ENCODE assay signal across 9 mouse cellular contexts in genomic region chr19:8943047-8943446, GRCm38 (mm10). TPM values are rescaled to one million over a fixed set of nuclear protein-coding genes. Genes with fewer than 3 reads are reported as not detected.
DNase-seq lines count a peak whose midpoint lies in the region; ATAC-seq and TF ChIP-seq lines count a peak whose summit lies in the region.
"Had no signal": no experiment of that assay in that cellular context is flagged by ENCODE, and none has a peak within 500 bp of the region (broad histone marks: within the 10 kb centered on the region; RNA-seq: fewer than 3 reads in every experiment).

No protein-coding gene starts in this region.

- H3K79me2 ChIP-seq in MEL (ENCODE audit: control insufficient read depth, insufficient read depth, low read length, poor library complexity), result peaks cover 38% of the 10 kb centered on the region

- H3K9me3 ChIP-seq in heart, postnatal 0 days (replicated peaks; ENCODE audit: control insufficient read depth, low read length), result no peaks in the 10 kb centered on the region
- H3K9me3 ChIP-seq in MEL (replicated peaks; ENCODE audit: insufficient read depth, low read length), result no peaks in the 10 kb centered on the region
- no peaks in the 10 kb centered on the region for H3K9me3 ChIP-seq in hindbrain, embryonic 11.5 days (ENCODE audit: control insufficient read depth, low read length)
- no peaks in the 10 kb centered on the region for H3K9me3 ChIP-seq in midbrain, embryonic 11.5 days (ENCODE audit: control insufficient read depth, low read length)

- no peak for TF ChIP-seq CTCF in heart, postnatal 0 days (IDR thresholded peaks at IDR 0.05; ENCODE audit: low read depth)
- TF ChIP-seq CTCF in MEL (IDR thresholded peaks at IDR 0.05 in 2 of 3, conservative IDR thresholded peaks at IDR 0.05 in 1 of 3; ENCODE audit: control insufficient read depth in 1 of 3, insufficient read depth in 1 of 3, low read depth in 2 of 3, low read length in 3 of 3, poor library complexity in 1 of 3, severe bottlenecking in 1 of 3), result no peak

- DNase-seq in heart, postnatal 0 days (ENCODE audit: low spot score), result no peak
- no peak for DNase-seq in heart, adult 8-10 months (ENCODE audit: low spot score)
- peak; percentile 43 for DNase-seq in MEL (ENCODE audit: low read depth, low spot score)
- DNase-seq in hindbrain, embryonic 11.5 days (ENCODE audit: low spot score), result no peak
- peak; percentile 82 for DNase-seq in midbrain, embryonic 11.5 days (ENCODE audit: low spot score, missing footprints)
- no peak for DNase-seq in urinary bladder, postnatal 4 days (ENCODE audit: low spot score in 2 of 2)
- DNase-seq in frontal cortex, postnatal 10 days (ENCODE audit: low spot score in 2 of 2), result no peak
- DNase-seq in thymus, postnatal 14 days, result no peak
- DNase-seq: spleen, adult 18-20 months had no signal

- TF ChIP-seq EP300 in heart, postnatal 0 days (IDR thresholded peaks at IDR 0.05; ENCODE audit: low read depth), result no peak
- TF ChIP-seq EP300 in MEL (IDR thresholded peaks at IDR 0.05; ENCODE audit: low read depth in 1 of 2, low read length in 2 of 2), result no peak

- peaks cover 39% of the 10 kb centered on the region for H3K36me3 ChIP-seq in heart, postnatal 0 days (replicated peaks; ENCODE audit: control insufficient read depth, insufficient read depth, low read length)
- H3K36me3 ChIP-seq in MEL (ENCODE audit: control insufficient read depth in 1 of 2, insufficient read depth in 2 of 2, low read length in 2 of 2), result peaks cover 14 to 45% of the 10 kb centered on the region in 2 experiments
- H3K36me3 ChIP-seq in hindbrain, embryonic 11.5 days (ENCODE audit: control insufficient read depth, insufficient read depth, low read length), result peaks cover 13% of the 10 kb centered on the region
- H3K36me3 ChIP-seq in midbrain, embryonic 11.5 days (ENCODE audit: control insufficient read depth, insufficient read depth, low read length), result peaks cover 19% of the 10 kb centered on the region

- H3K27me3 ChIP-seq in heart, postnatal 0 days (ENCODE audit: control insufficient read depth, insufficient read depth, low read length), result no peaks in the 10 kb centered on the region
- H3K27me3 ChIP-seq in MEL (ENCODE audit: control insufficient read depth in 1 of 2, insufficient read depth in 2 of 2, low read length in 2 of 2), result no peaks in the 10 kb centered on the region
- H3K27me3 ChIP-seq in hindbrain, embryonic 11.5 days (ENCODE audit: control insufficient read depth, insufficient read depth, low read length), result no peaks in the 10 kb centered on the region
- no peaks in the 10 kb centered on the region for H3K27me3 ChIP-seq in midbrain, embryonic 11.5 days (ENCODE audit: control insufficient read depth, insufficient read depth, low read length)

- H3K4me3 ChIP-seq in heart, postnatal 0 days (ENCODE audit: low read depth, low read length), result peak overlapping the region; percentile 68
- H3K4me3 ChIP-seq in MEL (ENCODE audit: control insufficient read depth in 1 of 2, insufficient read depth in 1 of 2, low read depth in 2 of 2, low read length in 2 of 2), result peak overlapping the region; percentile 85 to 99
- peak overlapping the region; percentile 97 for H3K4me3 ChIP-seq in hindbrain, embryonic 11.5 days (ENCODE audit: low read depth, low read length)
- H3K4me3 ChIP-seq in midbrain, embryonic 11.5 days (ENCODE audit: low read depth, low read length), result peak overlapping the region; percentile 98

- peak overlapping the region; percentile 97 for H3K27ac ChIP-seq in heart, postnatal 0 days (ENCODE audit: low read depth)
- peak overlapping the region; percentile 92 for H3K27ac ChIP-seq in MEL (ENCODE audit: control insufficient read depth, low read depth, low read length)
- no peak overlapping the region for H3K27ac ChIP-seq in hindbrain, embryonic 11.5 days (ENCODE audit: low read depth, low read length)
- H3K27ac ChIP-seq in midbrain, embryonic 11.5 days (ENCODE audit: low read depth, low read length), result no peak overlapping the region

- H3K4me1 ChIP-seq in heart, postnatal 0 days (ENCODE audit: control insufficient read depth, insufficient read depth), result peaks cover 20% of the 10 kb centered on the region; the same call in 1 of the 2 replicates
- H3K4me1 ChIP-seq in MEL (ENCODE audit: control insufficient read depth in 1 of 2, insufficient read depth in 2 of 2, low read length in 2 of 2), result peaks cover 11 to 36% of the 10 kb centered on the region in 2 experiments
- peaks cover 13% of the 10 kb centered on the region for H3K4me1 ChIP-seq in hindbrain, embryonic 11.5 days (replicated peaks; ENCODE audit: control insufficient read depth, insufficient read depth, low read length)
- H3K4me1 ChIP-seq in midbrain, embryonic 11.5 days (ENCODE audit: control insufficient read depth, insufficient read depth, low read length), result peaks cover 15% of the 10 kb centered on the region

- TF ChIP-seq RAD21 in MEL (IDR thresholded peaks at IDR 0.05; ENCODE audit: low read depth, low read length), result no peak

- peak overlapping the region; percentile 94 for H3K9ac ChIP-seq in heart, postnatal 0 days (replicated peaks; ENCODE audit: low read depth, low read length)
- H3K9ac ChIP-seq in MEL (ENCODE audit: control insufficient read depth, low read depth, low read length, poor library complexity, severe bottlenecking), result peak overlapping the region; percentile 92
- peak overlapping the region; percentile 100 for H3K9ac ChIP-seq in hindbrain, embryonic 11.5 days (ENCODE audit: low read depth, low read length)
- peak overlapping the region; percentile 95 for H3K9ac ChIP-seq in midbrain, embryonic 11.5 days (ENCODE audit: low read length)

- no peak for ATAC-seq in heart, postnatal 0 days (ENCODE audit: insufficient read depth, low read depth)
- no peak for ATAC-seq in hindbrain, embryonic 11.5 days (ENCODE audit: low FRiP score)
- ATAC-seq in midbrain, embryonic 11.5 days (ENCODE audit: low FRiP score), result no peak

- 61% methylated on average over 2 of the region's 2 CpGs for WGBS in heart, postnatal 0 days
- 83% methylated on average over 2 of the region's 2 CpGs for WGBS in hindbrain, embryonic 11.5 days
- WGBS in midbrain, embryonic 11.5 days, result 79% methylated on average over 2 of the region's 2 CpGs

- H3K4me2 ChIP-seq in heart, postnatal 0 days (ENCODE audit: low read depth, low read length), result peak overlapping the region; percentile 68
- H3K4me2 ChIP-seq in hindbrain, embryonic 11.5 days (replicated peaks; ENCODE audit: low read depth, low read length), result peak overlapping the region; percentile 64
- peak overlapping the region; percentile 73 for H3K4me2 ChIP-seq in midbrain, embryonic 11.5 days

- no peak for TF ChIP-seq POLR2A in MEL (IDR thresholded peaks at IDR 0.05; ENCODE audit: control insufficient read depth in 1 of 2, insufficient read depth in 1 of 2, low read depth in 1 of 2, low read length in 2 of 2, poor library complexity in 1 of 2)

RNA-seq across cellular contexts. Expression of gene Mta2, which starts 1.4 kb away (rescaled TPM):
- 55.1 and 57.9 TPM in 2 replicates for total RNA-seq in heart, postnatal 0 days (2014; rRNA removed; ENCODE audit: low replicate concordance)
- 47.6 and 51.5 TPM in 2 replicates for polyA plus RNA-seq in heart, postnatal 0 days (2015; fragmentation: Nextera tagmentation; extraction: Ambion mirVana)
- 10 to 100 TPM; 28.2 to 33.7 (median 30.4) TPM for total RNA-seq in heart, adult 8-10 months (2022)
- total RNA-seq in MEL (2012; rRNA removed), result 150 and 171 TPM in 2 replicates
- polyA plus RNA-seq in MEL (2012; ENCODE audit: insufficient read depth in 1 of 2, insufficient read length in 2 of 2, low read depth in 1 of 2, low replicate concordance in 2 of 2, missing spikeins in 1 of 2), result 100 to 1,000 TPM; 116 to 167 TPM
- polyA plus RNA-seq in hindbrain, embryonic 11.5 days (2014; fragmentation: Nextera tagmentation; extraction: Ambion mirVana), result 45.6 and 52.3 TPM in 2 replicates
- 50.9 and 56.0 TPM in 2 replicates for polyA plus RNA-seq in midbrain, embryonic 11.5 days (2014; fragmentation: Nextera tagmentation; extraction: Ambion mirVana)

RNA-seq across cellular contexts. Expression of gene Tut1, which starts 10.6 kb away (rescaled TPM):
- total RNA-seq in heart, postnatal 0 days (2014; rRNA removed; ENCODE audit: low replicate concordance), result 9.8 and 18.0 TPM in 2 replicates
- polyA plus RNA-seq in heart, postnatal 0 days (2015; fragmentation: Nextera tagmentation; extraction: Ambion mirVana), result 8.2 and 10.4 TPM in 2 replicates
- 10 to 100 TPM in 1 of 4 experiments, 1 to 10 TPM in 3; 8.1 to 10.3 (median 8.6) TPM for total RNA-seq in heart, adult 8-10 months (2022)
- total RNA-seq in MEL (2012; rRNA removed), result 54.6 and 54.9 TPM in 2 replicates
- polyA plus RNA-seq in MEL (2012; ENCODE audit: insufficient read depth in 1 of 2, insufficient read length in 2 of 2, low read depth in 1 of 2, low replicate concordance in 2 of 2, missing spikeins in 1 of 2), result 10 to 100 TPM in 1 of 2 experiments, not detected in 1; 68.2 TPM
- 23.7 and 27.8 TPM in 2 replicates for polyA plus RNA-seq in hindbrain, embryonic 11.5 days (2014; fragmentation: Nextera tagmentation; extraction: Ambion mirVana)
- 23.5 and 28.4 TPM in 2 replicates for polyA plus RNA-seq in midbrain, embryonic 11.5 days (2014; fragmentation: Nextera tagmentation; extraction: Ambion mirVana)

RNA-seq across cellular contexts. Expression of gene Eml3, which starts 13.7 kb away (rescaled TPM):
- total RNA-seq in heart, postnatal 0 days (2014; rRNA removed; ENCODE audit: low replicate concordance), result 6.7 and 21.0 TPM in 2 replicates
- polyA plus RNA-seq in heart, postnatal 0 days (2015; fragmentation: Nextera tagmentation; extraction: Ambion mirVana), result 9.6 and 10.1 TPM in 2 replicates
- total RNA-seq in heart, adult 8-10 months (2022), result 1 to 10 TPM; 7.2 to 9.1 (median 7.5) TPM
- total RNA-seq in MEL (2012; rRNA removed), result 13.0 and 16.6 TPM in 2 replicates
- 10 to 100 TPM in 1 of 2 experiments, not detected in 1; 23.4 TPM for polyA plus RNA-seq in MEL (2012; ENCODE audit: insufficient read depth in 1 of 2, insufficient read length in 2 of 2, low read depth in 1 of 2, low replicate concordance in 2 of 2, missing spikeins in 1 of 2)
- polyA plus RNA-seq in hindbrain, embryonic 11.5 days (2014; fragmentation: Nextera tagmentation; extraction: Ambion mirVana), result 6.5 and 7.8 TPM in 2 replicates
- polyA plus RNA-seq in midbrain, embryonic 11.5 days (2014; fragmentation: Nextera tagmentation; extraction: Ambion mirVana), result 5.8 and 8.2 TPM in 2 replicates

RNA-seq across cellular contexts. Expression of gene Rom1, which starts 13.9 kb away (rescaled TPM):
- total RNA-seq in heart, postnatal 0 days (2014; rRNA removed; ENCODE audit: low replicate concordance), result 1.5 and 10.2 TPM in 2 replicates
- 3.2 TPM in 2 replicates for polyA plus RNA-seq in heart, postnatal 0 days (2015; fragmentation: Nextera tagmentation; extraction: Ambion mirVana)
- total RNA-seq in heart, adult 8-10 months (2022), result 10 to 100 TPM; 22.0 to 37.5 (median 28.1) TPM
- 1.6 and 4.1 TPM in 2 replicates for total RNA-seq in MEL (2012; rRNA removed)
- 1 to 10 TPM in 1 of 2 experiments, not detected in 1; 3.1 TPM for polyA plus RNA-seq in MEL (2012; ENCODE audit: insufficient read depth in 1 of 2, insufficient read length in 2 of 2, low read depth in 1 of 2, low replicate concordance in 2 of 2, missing spikeins in 1 of 2)
- 1.0 and 1.1 TPM in 2 replicates for polyA plus RNA-seq in hindbrain, embryonic 11.5 days (2014; fragmentation: Nextera tagmentation; extraction: Ambion mirVana)
- 1.4 and 2.3 TPM in 2 replicates for polyA plus RNA-seq in midbrain, embryonic 11.5 days (2014; fragmentation: Nextera tagmentation; extraction: Ambion mirVana)

RNA-seq across cellular contexts. Expression of gene B3gat3, which starts 22.9 kb away (rescaled TPM):
- 41.5 and 54.2 TPM in 2 replicates for total RNA-seq in heart, postnatal 0 days (2014; rRNA removed; ENCODE audit: low replicate concordance)
- 26.8 and 29.1 TPM in 2 replicates for polyA plus RNA-seq in heart, postnatal 0 days (2015; fragmentation: Nextera tagmentation; extraction: Ambion mirVana)
- total RNA-seq in heart, adult 8-10 months (2022), result 10 to 100 TPM; 39.3 to 41.5 (median 40.6) TPM
- 21.0 and 26.2 TPM in 2 replicates for total RNA-seq in MEL (2012; rRNA removed)
- 10 to 100 TPM in 1 of 2 experiments, not detected in 1; 35.4 TPM for polyA plus RNA-seq in MEL (2012; ENCODE audit: insufficient read depth in 1 of 2, insufficient read length in 2 of 2, low read depth in 1 of 2, low replicate concordance in 2 of 2, missing spikeins in 1 of 2)
- 43.5 and 45.8 TPM in 2 replicates for polyA plus RNA-seq in hindbrain, embryonic 11.5 days (2014; fragmentation: Nextera tagmentation; extraction: Ambion mirVana)
- polyA plus RNA-seq in midbrain, embryonic 11.5 days (2014; fragmentation: Nextera tagmentation; extraction: Ambion mirVana), result 42.1 and 46.0 TPM in 2 replicates

Comparison
In these comparisons a context has a peak if more than half of its experiments do, and no peak if none do; other contexts are left out.
1. DNase-seq: peak in MEL (single experiment) and midbrain, embryonic 11.5 days (single experiment); none in heart, postnatal 0 days (single experiment), heart, adult 8-10 months (single experiment), hindbrain, embryonic 11.5 days (single experiment), urinary bladder, postnatal 4 days (0 of 2), frontal cortex, postnatal 10 days (0 of 2) and thymus, postnatal 14 days (single experiment).
2. H3K27ac ChIP-seq: peak in heart, postnatal 0 days (single experiment) and MEL (single experiment); none in hindbrain, embryonic 11.5 days (single experiment) and midbrain, embryonic 11.5 days (single experiment).
3. Peak in every context shown above with its lines, with median percentiles within 50 percentile points of each other: H3K4me2 ChIP-seq, H3K4me3 ChIP-seq and H3K9ac ChIP-seq.